Mouse (Mus musculus) lung, postnatal 10 days (tissue): ENCODE measurements around the gene Rapgef4.

Experiments
- DNase-seq: peaks from one replicate; pipeline ENCODE4 v3.0.0; 2021

The Rapgef4 gene

GRCm38 (mm10) chr2:71980771-71981342, at the start of gene Rapgef4:
TSS of gene Rapgef4 (plus strand) at chr2:71981240.
- DNase-seq = no peak

- no peak for DNase-seq
Observed at GRCm38 (mm10) chr2:71934046-71934445, 47.0 kb upstream of the Rapgef4 start.

- no peak for DNase-seq
Observed at GRCm38 (mm10) chr2:71936711-71937110, 44.3 kb upstream of the Rapgef4 start.

GRCm38 (mm10) chr2:71937649-71938308, 43.3 kb upstream of the Rapgef4 start:
- DNase-seq = no peak

GRCm38 (mm10) chr2:71938716-71939393, 42.2 kb upstream of the Rapgef4 start:
- no peak for DNase-seq

- no peak for DNase-seq
Observed at GRCm38 (mm10) chr2:71941005-71941720, 39.9 kb upstream of the Rapgef4 start.

GRCm38 (mm10) chr2:71941721-71942087, 39.3 kb upstream of the Rapgef4 start:
- no peak for DNase-seq

- no peak for DNase-seq
Observed at GRCm38 (mm10) chr2:71951212-71951611, 29.8 kb upstream of the Rapgef4 start.

GRCm38 (mm10) chr2:71955637-71956036, 25.4 kb upstream of the Rapgef4 start:
- peak; percentile 74 for DNase-seq

- DNase-seq = peak; percentile 40
Observed at GRCm38 (mm10) chr2:71956463-71956862, 24.6 kb upstream of the Rapgef4 start.

GRCm38 (mm10) chr2:71957951-71958350, 23.1 kb upstream of the Rapgef4 start:
- no peak for DNase-seq

- peak; percentile 41 for DNase-seq
Observed at GRCm38 (mm10) chr2:71958393-71958792, 22.6 kb upstream of the Rapgef4 start.

- DNase-seq = no peak
Observed at GRCm38 (mm10) chr2:71964216-71964615, 16.8 kb upstream of the Rapgef4 start.

- DNase-seq = peak; percentile 48
Observed at GRCm38 (mm10) chr2:71965476-71965875, 15.6 kb upstream of the Rapgef4 start.

GRCm38 (mm10) chr2:71966737-71967136, 14.3 kb upstream of the Rapgef4 start:
- peak; percentile 31 for DNase-seq

GRCm38 (mm10) chr2:71967855-71968254, 13.2 kb upstream of the Rapgef4 start:
- DNase-seq = no peak

- DNase-seq = no peak
Observed at GRCm38 (mm10) chr2:71973646-71974045, 7.4 kb upstream of the Rapgef4 start.

GRCm38 (mm10) chr2:71974143-71974846, 6.7 kb upstream of the Rapgef4 start:
- DNase-seq = no peak

GRCm38 (mm10) chr2:71979981-71980380, 1.1 kb upstream of the Rapgef4 start:
- no peak for DNase-seq

- DNase-seq = no peak
Observed at GRCm38 (mm10) chr2:71981343-71981851, 357 bp downstream of the Rapgef4 start.

GRCm38 (mm10) chr2:71981896-71982295, 856 bp downstream of the Rapgef4 start:
- DNase-seq = no peak

GRCm38 (mm10) chr2:71982868-71983597, 2.0 kb downstream of the Rapgef4 start:
- peak; percentile 16 for DNase-seq
